ENCODE assay signal across 24 mouse cellular contexts in genomic region chr7:77861841-77862240, GRCm38 (mm10).
A peak's percentile ranks its signal among the peaks of the same experiment; 100 is the strongest.
DNase-seq lines count a peak whose midpoint lies in the region; ATAC-seq and TF ChIP-seq lines count a peak whose summit lies in the region.
"Had no signal": no experiment of that assay in that cellular context is flagged by ENCODE, and none has a peak within 500 bp of the region (broad histone marks: within the 10 kb centered on the region; RNA-seq: fewer than 3 reads in every experiment).

No protein-coding gene starts in this region.

- H3K4me3 ChIP-seq in cerebellum, adult 2 months (replicated peaks; ENCODE audit: insufficient read depth, low read depth, low read length), result no peak overlapping the region
- no peak overlapping the region for H3K4me3 ChIP-seq in liver, embryonic 11.5 days (ENCODE audit: low read depth, low read length)
- H3K4me3 ChIP-seq in forebrain, embryonic 14.5 days (ENCODE audit: low read depth, low read length), result no peak overlapping the region
- H3K4me3 ChIP-seq: forebrain, embryonic 13.5 days; hindbrain, embryonic 12.5 days; limb, embryonic 15.5 days had no signal

- peaks cover 2% of the 10 kb centered on the region; the same call in 1 of the 2 replicates for H3K4me1 ChIP-seq in cerebellum, adult 2 months (ENCODE audit: control insufficient read depth, insufficient read depth, low read length)
- no peaks in the 10 kb centered on the region; the same call in 1 of the 2 replicates for H3K4me1 ChIP-seq in liver, embryonic 11.5 days (replicated peaks; ENCODE audit: control insufficient read depth, insufficient read depth, low read length)
- H3K4me1 ChIP-seq in forebrain, embryonic 14.5 days (ENCODE audit: control insufficient read depth, insufficient read depth, low read length), result no peaks in the 10 kb centered on the region
- H3K4me1 ChIP-seq: forebrain, embryonic 13.5 days; hindbrain, embryonic 12.5 days; limb, embryonic 15.5 days had no signal

- ATAC-seq in liver, embryonic 11.5 days (replicated peaks; ENCODE audit: low FRiP score), result no peak
- ATAC-seq in forebrain, embryonic 14.5 days, result no peak
- ATAC-seq: forebrain, embryonic 13.5 days had no signal

- no peak overlapping the region for H3K4me2 ChIP-seq in liver, embryonic 11.5 days
- H3K4me2 ChIP-seq in forebrain, embryonic 14.5 days (ENCODE audit: low read length), result no peak overlapping the region
- H3K4me2 ChIP-seq: forebrain, embryonic 13.5 days; heart, embryonic 11.5 days; hindbrain, embryonic 12.5 days; limb, embryonic 15.5 days had no signal

- peak; percentile 7 for DNase-seq in cerebellum, adult 11-12 months
- DNase-seq in cerebellum, postnatal 4 days (ENCODE audit: low spot score in 2 of 2), result no peak
- DNase-seq in ZHBTc4 (ENCODE audit: low read depth, low spot score), result peak; percentile 2
- DNase-seq in cerebellum, adult 2 months, result peak; percentile 13 to 32
- DNase-seq in cerebellum, postnatal 14 days, result peak; percentile 50 to 53
- DNase-seq in liver, embryonic 11.5 days (ENCODE audit: low spot score), result no peak
- no peak for DNase-seq in forebrain, embryonic 14.5 days (ENCODE audit: low spot score)
- DNase-seq in right cerebral cortex, adult 2 months (ENCODE audit: low spot score in 2 of 2), result no peak
- DNase-seq: adrenal gland, postnatal 14 days; gastrocnemius, postnatal 25 days; heart, adult 11 months; heart, postnatal 36 days; kidney, adult 11 months; kidney, postnatal 25 days; lung, adult 2 months; lung, postnatal 10 days; right cerebral cortex, adult 18-20 months had no signal

- H3K36me3 ChIP-seq in liver, embryonic 11.5 days (ENCODE audit: control insufficient read depth, insufficient read depth, low read length), result no peaks in the 10 kb centered on the region
- no peaks in the 10 kb centered on the region for H3K36me3 ChIP-seq in forebrain, embryonic 14.5 days (ENCODE audit: control insufficient read depth, insufficient read depth, low read length)
- H3K36me3 ChIP-seq: G1E; hindbrain, embryonic 12.5 days; limb, embryonic 15.5 days had no signal

- WGBS in cerebellum, adult 2 months, result 23% methylated on average over 8 of the region's 8 CpGs
- WGBS in liver, embryonic 11.5 days, result 85% methylated on average over 8 of the region's 8 CpGs
- WGBS in forebrain, embryonic 14.5 days, result 88% methylated on average over 8 of the region's 8 CpGs

- H3K9me3 ChIP-seq in liver, embryonic 11.5 days (ENCODE audit: control insufficient read depth, low read length), result no peaks in the 10 kb centered on the region
- no peaks in the 10 kb centered on the region for H3K9me3 ChIP-seq in forebrain, embryonic 14.5 days (replicated peaks; ENCODE audit: control insufficient read depth, low read length)
- H3K9me3 ChIP-seq: forebrain, embryonic 13.5 days; hindbrain, embryonic 12.5 days; limb, embryonic 15.5 days had no signal

- no peak for TF ChIP-seq POLR2A in cerebellum, adult 2 months (IDR thresholded peaks at IDR 0.05; ENCODE audit: borderline replicate concordance, insufficient read depth, low read length)

- no peak overlapping the region for H3K9ac ChIP-seq in liver, embryonic 11.5 days (ENCODE audit: low read depth, low read length)
- no peak overlapping the region for H3K9ac ChIP-seq in forebrain, embryonic 14.5 days (ENCODE audit: low read length)
- H3K9ac ChIP-seq: forebrain, embryonic 13.5 days; hindbrain, embryonic 12.5 days; limb, embryonic 15.5 days; liver, embryonic 14.5 days had no signal

- no peak for TF ChIP-seq CTCF in cerebellum, adult 2 months (IDR thresholded peaks at IDR 0.05; ENCODE audit: borderline replicate concordance, insufficient read depth, low read depth, low read length)

- no peaks in the 10 kb centered on the region for H3K27me3 ChIP-seq in cerebellum, adult 2 months (ENCODE audit: control insufficient read depth, insufficient read depth, low read length)
- H3K27me3 ChIP-seq in liver, embryonic 11.5 days (replicated peaks; ENCODE audit: control insufficient read depth, insufficient read depth, low read length), result no peaks in the 10 kb centered on the region
- H3K27me3 ChIP-seq in forebrain, embryonic 14.5 days (replicated peaks; ENCODE audit: control insufficient read depth, insufficient read depth, low read length), result no peaks in the 10 kb centered on the region
- H3K27me3 ChIP-seq: forebrain, embryonic 13.5 days; hindbrain, embryonic 12.5 days; limb, embryonic 15.5 days had no signal

- H3K27ac ChIP-seq in cerebellum, adult 2 months (ENCODE audit: insufficient read depth, low read length), result no peak overlapping the region
- no peak overlapping the region for H3K27ac ChIP-seq in liver, embryonic 11.5 days (ENCODE audit: low read depth, low read length)
- H3K27ac ChIP-seq in forebrain, embryonic 14.5 days (ENCODE audit: low read depth, low read length), result no peak overlapping the region
- H3K27ac ChIP-seq: forebrain, embryonic 13.5 days; hindbrain, embryonic 12.5 days; limb, embryonic 15.5 days; liver, embryonic 14.5 days; macrophage had no signal

Comparison
In these comparisons a context has a peak if more than half of its experiments do, and no peak if none do; other contexts are left out.
1. DNase-seq: peak in cerebellum, adult 11-12 months (single experiment), ZHBTc4 (single experiment), cerebellum, adult 2 months (2 of 2) and cerebellum, postnatal 14 days (2 of 2); none in cerebellum, postnatal 4 days (0 of 2), liver, embryonic 11.5 days (single experiment), forebrain, embryonic 14.5 days (single experiment) and right cerebral cortex, adult 2 months (0 of 2).